Mouse (Mus musculus) c-Kit-positive CD71-positive TER-119-positive erythroid progenitor cells, embryonic 14.5 days (primary cell): ENCODE measurements at regions not wholly inside any gene's neighbourhood (a gene's known extent, or its start where the extent isn't known, plus 50 kb on each side); places are given as distances from the start of the nearest gene placed in this dataset.

Experiments used
- DNase-seq: peaks from one replicate; pipeline ENCODE4 v3.0.0-alpha.2; 2013; ENCODE audit warnings: low spot score

DNA sequence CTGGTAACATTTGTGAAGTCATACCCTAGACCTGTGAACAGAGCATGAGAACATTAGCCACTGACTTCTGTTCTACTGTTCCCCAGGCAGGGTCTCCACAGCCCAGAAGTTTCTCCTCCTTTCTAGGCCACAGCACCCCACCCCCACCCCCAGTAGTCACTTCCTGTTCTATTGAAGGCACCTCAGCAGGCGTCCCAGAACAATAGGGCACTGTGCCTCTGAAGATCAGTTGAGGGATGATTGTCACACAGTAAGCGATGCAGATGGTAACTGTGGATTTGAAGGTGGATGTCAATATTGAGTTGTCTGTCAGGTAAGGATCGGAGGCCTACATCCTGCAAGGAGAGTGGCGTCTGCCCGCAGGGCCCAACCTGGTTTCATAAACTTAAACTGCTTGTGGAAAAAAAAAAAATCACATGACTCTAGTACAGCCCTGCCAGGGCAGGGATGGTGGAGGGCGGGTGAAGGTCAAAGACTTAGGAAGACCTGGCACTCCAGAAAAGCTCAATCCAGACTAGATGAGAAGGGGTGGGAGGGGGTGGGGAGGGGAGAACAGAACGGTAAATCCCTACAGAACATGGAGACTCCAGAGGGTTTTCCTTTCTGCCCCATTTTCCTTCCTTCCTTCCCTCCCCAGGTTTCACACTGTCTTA, 103.1 kb upstream of the Rybp start:
- no peak for DNase-seq

DNA sequence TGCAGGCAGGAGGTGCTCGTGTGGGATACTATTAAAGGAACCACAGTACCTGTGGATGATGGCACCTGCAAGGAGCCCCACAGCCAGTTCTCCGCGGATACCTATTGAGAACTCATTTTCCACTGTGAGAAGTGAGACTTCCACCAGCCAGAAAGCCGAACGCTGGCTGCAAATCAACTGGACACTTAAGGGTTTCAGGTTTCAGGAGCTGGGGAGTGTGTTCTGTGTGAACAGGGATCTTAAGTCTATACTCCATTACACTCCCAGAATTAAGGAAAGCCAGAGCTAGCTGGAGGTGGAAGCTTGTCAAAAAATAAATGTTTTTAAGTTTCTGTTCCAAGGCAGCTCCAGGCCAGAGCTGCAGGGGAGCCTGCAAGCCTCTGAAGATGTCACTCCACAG, 99.8 kb upstream of the Rybp start:
- no peak for DNase-seq

DNA sequence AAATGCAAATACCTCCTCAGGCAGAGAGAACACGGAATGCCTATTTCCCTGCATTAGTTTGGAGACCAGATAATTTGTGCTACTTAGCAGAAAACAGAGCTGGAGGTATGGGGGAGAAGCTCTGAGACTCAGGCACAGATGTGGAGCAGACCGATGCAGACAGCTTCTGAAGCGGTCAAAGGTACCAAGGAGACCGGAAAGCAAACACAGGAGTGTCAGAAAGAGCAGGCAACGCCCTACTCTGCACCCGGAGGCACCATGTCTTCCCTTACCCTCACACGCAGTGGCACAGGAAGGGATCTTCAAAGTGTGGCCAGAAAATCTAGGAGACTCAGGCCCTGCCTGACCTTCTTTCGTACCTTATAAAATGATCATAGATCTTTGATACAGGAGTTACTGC, 98.4 kb upstream of the Rybp start:
- DNase-seq: no peak

GRCm38 (mm10) chr6:100381046-100381445, 93.8 kb upstream of the Rybp start:
- DNase-seq: peak; percentile 7

DNA sequence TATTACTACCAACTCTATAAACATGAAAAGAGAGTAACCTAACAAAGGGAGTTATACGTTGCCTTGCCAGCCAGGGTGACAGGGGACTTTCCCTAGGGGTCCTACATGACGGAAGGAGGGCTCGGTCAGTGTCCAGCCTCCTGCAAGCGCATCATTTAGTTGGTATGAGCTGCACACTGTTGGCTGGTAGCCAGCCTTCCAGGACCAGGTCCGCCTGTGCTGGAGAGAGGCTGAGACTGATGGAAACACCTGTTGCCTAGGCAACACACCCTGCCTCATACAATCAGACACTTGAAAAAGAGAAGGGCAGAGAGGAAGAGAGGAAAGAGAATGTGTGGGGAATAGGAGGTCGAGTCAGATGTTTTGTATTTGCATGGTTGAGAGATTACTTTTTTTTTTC, 93.3 kb upstream of the Rybp start:
- no peak for DNase-seq

DNA sequence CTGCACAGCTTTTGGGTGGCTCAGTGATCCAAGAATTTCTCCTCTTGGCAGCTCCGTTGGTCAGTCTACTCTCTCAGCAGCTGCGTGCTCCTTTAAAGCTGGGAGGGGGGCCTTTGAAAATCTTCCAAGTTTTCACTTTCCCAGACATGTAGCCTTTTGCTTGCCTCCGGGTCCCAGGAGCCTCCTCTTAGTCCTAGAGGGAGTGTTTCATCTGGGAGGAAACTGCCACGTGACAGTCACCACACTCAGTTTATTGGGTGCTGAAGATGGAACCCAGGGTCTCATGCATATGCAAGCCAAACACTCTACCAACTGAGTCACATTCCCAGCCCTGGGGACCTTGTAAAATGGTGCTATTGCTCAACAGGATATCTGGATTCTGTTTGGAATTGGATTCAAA, 92.5 kb upstream of the Rybp start:
- no peak for DNase-seq

- DNase-seq: no peak
These were observed 91.2 kb upstream of the Rybp start for GRCm38 (mm10) chr6:100378533-100378874.

DNA sequence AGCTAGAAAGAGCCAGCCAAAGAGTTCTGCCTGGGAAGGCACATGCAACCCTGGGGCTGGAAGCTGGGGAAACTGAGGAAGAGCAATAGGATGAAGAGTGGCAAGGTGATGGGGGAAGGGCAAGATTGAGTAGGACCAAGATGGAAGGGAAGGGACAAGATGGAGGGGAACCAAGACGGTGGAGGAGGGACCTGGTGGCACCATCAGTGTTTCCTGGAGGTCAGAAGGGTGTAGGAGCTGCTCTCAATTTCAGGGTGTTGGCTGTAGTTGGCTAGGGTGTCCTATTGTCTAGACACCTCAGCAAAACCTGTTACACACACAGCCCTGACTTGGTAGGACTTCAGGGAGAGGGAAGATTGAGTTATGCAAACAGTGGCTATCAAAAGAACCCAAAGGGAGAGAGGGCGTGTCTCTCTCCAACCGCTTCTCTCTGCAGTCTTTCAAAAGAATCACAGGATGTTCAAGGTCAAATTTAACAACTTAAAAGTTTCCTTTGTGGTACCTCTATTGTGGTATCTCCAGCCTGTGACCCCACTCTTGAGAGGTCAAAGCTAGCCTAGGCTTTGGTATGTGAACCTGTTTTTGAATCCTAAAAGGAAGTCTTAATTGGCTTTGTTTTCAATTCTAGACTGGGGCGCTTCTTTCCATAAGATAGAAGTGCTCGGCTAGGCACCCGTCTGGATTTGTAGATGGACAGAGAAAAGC, 90.7 kb upstream of the Rybp start:
- DNase-seq: no peak

GRCm38 (mm10) chr6:100376656-100377055, 89.4 kb upstream of the Rybp start:
- DNase-seq: no peak

GRCm38 (mm10) chr6:100370828-100371227, 83.5 kb upstream of the Rybp start:
- DNase-seq: no peak

- DNase-seq: no peak
These were observed 83.1 kb upstream of the Rybp start for GRCm38 (mm10) chr6:100370358-100370757.

- DNase-seq: no peak
These were observed 78.9 kb upstream of the Rybp start for GRCm38 (mm10) chr6:100366231-100366630.

DNA sequence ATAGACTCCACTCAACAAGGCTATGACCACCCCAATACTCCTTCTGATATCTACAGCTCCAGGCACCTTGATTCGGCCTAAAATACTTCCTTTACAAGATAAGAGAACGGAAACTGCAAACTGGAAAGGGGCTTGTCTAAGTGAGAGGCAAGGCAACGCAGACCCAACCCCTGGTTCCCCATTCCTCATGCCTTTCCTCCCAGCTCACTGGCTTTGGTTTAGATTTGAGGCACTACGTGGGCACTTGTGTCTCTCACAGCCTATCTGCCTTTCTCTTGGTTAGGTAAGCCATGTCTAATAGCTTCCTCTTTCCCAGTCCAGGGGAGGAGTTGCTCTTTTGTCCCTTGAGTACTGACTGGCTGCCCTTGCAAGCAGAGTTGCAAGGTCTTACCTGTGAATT, 78.5 kb upstream of the Rybp start:
- DNase-seq: peak; percentile 3

DNA sequence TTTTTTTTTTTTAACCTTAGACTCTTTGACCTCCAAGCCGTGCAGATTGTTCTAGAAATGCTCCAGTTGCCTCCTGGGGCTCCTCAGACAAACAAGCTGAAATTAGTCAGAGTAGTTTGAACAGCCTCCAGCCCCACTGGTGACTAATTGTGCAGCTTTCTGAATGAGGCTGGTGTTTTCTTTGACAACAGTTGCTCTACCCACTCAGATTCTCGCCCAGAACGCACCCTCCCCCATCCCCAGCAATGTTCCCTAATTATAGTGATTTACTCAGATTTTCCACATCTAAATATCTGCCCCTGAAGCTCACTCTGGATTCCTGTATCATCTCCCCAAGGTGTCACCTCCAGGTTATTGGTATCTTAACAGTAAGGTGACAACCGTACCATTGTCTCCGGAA, 76.4 kb upstream of the Rybp start:
- no peak for DNase-seq

DNA sequence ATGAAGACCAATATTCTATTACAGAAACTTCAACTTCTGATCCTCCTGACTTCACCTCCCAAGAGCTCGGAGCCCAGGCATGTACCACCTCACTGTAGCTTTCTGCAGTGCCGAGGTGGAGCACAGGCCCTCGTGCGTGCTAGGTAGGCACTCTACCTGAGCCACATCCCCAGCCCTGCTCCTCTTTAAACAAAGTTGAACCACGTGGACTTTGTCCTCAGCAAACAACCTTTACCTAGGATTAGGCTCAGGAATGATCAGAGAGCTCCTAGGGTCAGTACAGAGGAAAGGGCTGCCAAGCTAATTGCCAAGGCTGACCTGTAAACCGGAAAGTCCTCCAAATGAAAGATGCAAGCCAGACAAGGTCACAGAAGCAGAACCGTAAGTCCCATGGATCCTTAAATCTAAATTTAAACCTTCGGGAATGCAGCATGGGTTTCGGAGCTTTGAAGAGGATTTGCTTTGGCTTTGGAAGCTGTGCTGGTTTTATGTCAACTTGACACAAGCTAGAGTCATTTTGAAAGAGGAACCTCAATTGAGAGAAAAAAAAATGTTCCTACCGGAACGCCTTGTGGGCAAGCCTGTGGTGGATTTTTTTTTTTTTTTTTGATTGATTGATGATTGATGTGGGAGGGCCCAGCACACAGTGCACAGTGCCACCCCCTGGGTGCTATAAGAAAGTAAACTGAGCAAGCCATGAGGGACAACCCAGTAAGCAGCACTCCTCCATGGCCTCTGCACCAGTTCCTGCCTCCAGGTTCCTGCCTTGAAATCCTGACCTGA, 69.5 kb upstream of the Rybp start:
- no peak for DNase-seq

DNA sequence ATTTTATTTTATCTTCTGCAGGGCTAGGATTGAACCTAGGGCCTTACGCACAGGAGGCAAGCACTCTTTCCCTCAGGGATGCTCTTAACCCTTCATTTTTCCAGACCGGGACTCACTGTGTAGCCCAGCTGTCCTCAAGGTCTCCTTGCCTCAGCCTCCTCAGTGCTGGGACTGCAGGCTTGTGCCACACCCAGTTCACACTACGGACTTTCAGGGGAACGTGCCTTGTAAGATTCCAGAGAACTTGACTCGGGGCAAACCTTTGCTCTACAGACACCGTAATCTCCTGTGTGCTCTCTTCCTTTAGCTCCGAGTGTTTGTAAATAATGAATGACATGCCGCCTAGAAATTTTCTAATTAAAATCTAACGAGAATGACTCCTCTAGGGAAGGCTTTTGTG, 68.6 kb upstream of the Rybp start:
- DNase-seq: no peak

DNA sequence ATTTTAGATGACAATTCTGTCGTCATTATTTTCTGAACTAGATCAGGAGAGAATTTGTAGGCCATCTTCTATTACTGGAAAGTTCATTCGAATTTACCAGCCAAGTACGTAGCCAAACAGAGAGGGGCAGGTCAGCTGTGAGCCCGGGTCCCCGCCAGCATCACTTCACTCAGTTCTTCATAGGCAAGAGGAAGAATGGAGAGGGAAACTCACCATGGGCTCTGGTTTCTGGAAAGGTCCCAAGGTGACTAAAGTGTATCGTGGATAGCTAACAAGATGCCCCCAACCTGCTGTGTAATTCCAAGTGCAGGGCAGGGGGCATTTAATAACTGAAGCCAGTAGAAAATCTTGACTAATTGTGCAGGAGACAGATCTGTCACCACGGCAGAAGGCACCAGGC, 60.2 kb upstream of the Rybp start:
- DNase-seq: no peak

- DNase-seq: no peak
These were observed 57.8 kb upstream of the Rybp start for GRCm38 (mm10) chr6:100345073-100345472.

- DNase-seq: no peak
These were observed 54.3 kb upstream of the Rybp start for GRCm38 (mm10) chr6:100341305-100342290.

GRCm38 (mm10) chr6:100338291-100338690, 51.0 kb upstream of the Rybp start:
- DNase-seq: no peak
